Mouse (Mus musculus): ENCODE measurements around the gene Orai1. TPM values are rescaled to one million over a fixed set of nuclear protein-coding genes. Genes with fewer than 3 reads are reported as not detected.

Gene Orai1
- polyA plus RNA-seq, 1 experiment from 2014 or later = 20.1 TPM

- Histone ChIP-seq H3K4me2 (ENCODE audit: low read depth, low read length) (peak overlapping the region; percentile 34; the same call in 1 of the 2 replicates), H3K27me3 (replicated peaks; ENCODE audit: control insufficient read depth, insufficient read depth, low read length) (no peaks in the 10 kb centered on the region), H3K4me1 (ENCODE audit: control insufficient read depth, insufficient read depth, low read length) (peaks cover 14% of the 10 kb centered on the region; the same call in 1 of the 2 replicates), H3K9me3 (ENCODE audit: control insufficient read depth, low read length) (no peaks in the 10 kb centered on the region), H3K27ac (ENCODE audit: low read length) (no peak overlapping the region), H3K36me3 (ENCODE audit: control insufficient read depth, insufficient read depth, low read length) (no peaks in the 10 kb centered on the region), H3K4me3 (ENCODE audit: low read length) (no peak overlapping the region), H3K9ac (ENCODE audit: low read depth, low read length) (no peak overlapping the region)
- WGBS = 42% methylated on average over 2 of the region's 2 CpGs
- ATAC-seq = 0 out of 2 replicates have a peak, but pooled peaks have one; percentile 49
Measured at GRCm38 (mm10) chr5:122993811-122994210, 21.1 kb upstream of the Orai1 start.

GRCm38 (mm10) chr5:122994303-122994846, 20.5 kb upstream of the Orai1 start:
- Histone ChIP-seq H3K9me3 (ENCODE audit: control insufficient read depth, low read length) (no peaks in the 10 kb centered on the region), H3K9ac (ENCODE audit: low read depth, low read length) (no peak overlapping the region), H3K27me3 (replicated peaks; ENCODE audit: control insufficient read depth, insufficient read depth, low read length) (no peaks in the 10 kb centered on the region), H3K4me1 (ENCODE audit: control insufficient read depth, insufficient read depth, low read length) (peaks cover 14% of the 10 kb centered on the region; the same call in 1 of the 2 replicates), H3K27ac (ENCODE audit: low read length) (no peak overlapping the region), H3K4me3 (ENCODE audit: low read length) (peak overlapping the region; percentile 21), H3K36me3 (ENCODE audit: control insufficient read depth, insufficient read depth, low read length) (no peaks in the 10 kb centered on the region), H3K4me2 (ENCODE audit: low read depth, low read length) (peak overlapping the region; percentile 34)
- 7% methylated on average over 5 of the region's 5 CpGs for WGBS
- ATAC-seq = peak; percentile 94

- Histone ChIP-seq H3K4me3 (ENCODE audit: low read length) (no peak overlapping the region), H3K4me2 (ENCODE audit: low read depth, low read length) (no peak overlapping the region), H3K4me1 (ENCODE audit: control insufficient read depth, insufficient read depth, low read length) (peaks cover 13% of the 10 kb centered on the region; the same call in 1 of the 2 replicates), H3K36me3 (ENCODE audit: control insufficient read depth, insufficient read depth, low read length) (no peaks in the 10 kb centered on the region), H3K9me3 (ENCODE audit: control insufficient read depth, low read length) (no peaks in the 10 kb centered on the region), H3K27me3 (replicated peaks; ENCODE audit: control insufficient read depth, insufficient read depth, low read length) (no peaks in the 10 kb centered on the region), H3K27ac (ENCODE audit: low read length) (no peak overlapping the region), H3K9ac (ENCODE audit: low read depth, low read length) (no peak overlapping the region)
- 3% methylated on average over 1 of the region's 1 CpGs for WGBS
- no peak for ATAC-seq
Measured at GRCm38 (mm10) chr5:122994910-122995309, 20.0 kb upstream of the Orai1 start.

GRCm38 (mm10) chr5:122997205-122998204, 17.4 kb upstream of the Orai1 start:
- Histone ChIP-seq H3K9ac (ENCODE audit: low read depth, low read length) (no peak overlapping the region), H3K4me1 (ENCODE audit: control insufficient read depth, insufficient read depth, low read length) (0 out of 2 replicates have a peak, but pooled peaks cover 3% of the 10 kb centered on the region), H3K4me2 (ENCODE audit: low read depth, low read length) (no peak overlapping the region), H3K27ac (ENCODE audit: low read length) (no peak overlapping the region), H3K27me3 (replicated peaks; ENCODE audit: control insufficient read depth, insufficient read depth, low read length) (no peaks in the 10 kb centered on the region), H3K9me3 (ENCODE audit: control insufficient read depth, low read length) (no peaks in the 10 kb centered on the region), H3K4me3 (ENCODE audit: low read length) (no peak overlapping the region), H3K36me3 (ENCODE audit: control insufficient read depth, insufficient read depth, low read length) (no peaks in the 10 kb centered on the region)
- WGBS = 79% methylated on average over 18 of the region's 18 CpGs
- no peak for ATAC-seq

- WGBS = 71% methylated on average over 1 of the region's 1 CpGs
Measured at GRCm38 (mm10) chr5:123000901-123001300, 14.0 kb upstream of the Orai1 start.

GRCm38 (mm10) chr5:123005716-123006592, 8.9 kb upstream of the Orai1 start:
- WGBS = 51% methylated on average over 19 of the region's 19 CpGs
- no peaks in the 10 kb centered on the region for H3K36me3 ChIP-seq (ENCODE audit: control insufficient read depth, insufficient read depth, low read length)
- H3K4me1 ChIP-seq (ENCODE audit: control insufficient read depth, insufficient read depth, low read length) = 0 out of 2 replicates have a peak, but pooled peaks cover 2% of the 10 kb centered on the region
- no peak overlapping the region for H3K4me3 ChIP-seq (ENCODE audit: low read length)
- no peaks in the 10 kb centered on the region for H3K27me3 ChIP-seq (replicated peaks; ENCODE audit: control insufficient read depth, insufficient read depth, low read length)
- no peaks in the 10 kb centered on the region for H3K9me3 ChIP-seq (ENCODE audit: control insufficient read depth, low read length)
- ATAC-seq = no peak
- no peak overlapping the region for H3K9ac ChIP-seq (ENCODE audit: low read depth, low read length)
- no peak overlapping the region for H3K27ac ChIP-seq (ENCODE audit: low read length)
- H3K4me2 ChIP-seq (ENCODE audit: low read depth, low read length) = no peak overlapping the region

More at GRCm38 (mm10) chr5:123000901-123001300, 14.0 kb upstream of the Orai1 start:
- Histone ChIP-seq H3K4me3 (ENCODE audit: low read length) (no peak overlapping the region), H3K4me2 (ENCODE audit: low read depth, low read length) (no peak overlapping the region), H3K9me3 (ENCODE audit: control insufficient read depth, low read length) (no peaks in the 10 kb centered on the region), H3K9ac (ENCODE audit: low read depth, low read length) (no peak overlapping the region), H3K27ac (ENCODE audit: low read length) (no peak overlapping the region), H3K27me3 (replicated peaks; ENCODE audit: control insufficient read depth, insufficient read depth, low read length) (no peaks in the 10 kb centered on the region), H3K4me1 (ENCODE audit: control insufficient read depth, insufficient read depth, low read length) (no peaks in the 10 kb centered on the region), H3K36me3 (ENCODE audit: control insufficient read depth, insufficient read depth, low read length) (no peaks in the 10 kb centered on the region)
- ATAC-seq = no peak

GRCm38 (mm10) chr5:123008877-123009493, 5.9 kb upstream of the Orai1 start:
- no peaks in the 10 kb centered on the region for H3K9me3 ChIP-seq (ENCODE audit: control insufficient read depth, low read length)
- no peaks in the 10 kb centered on the region for H3K27me3 ChIP-seq (replicated peaks; ENCODE audit: control insufficient read depth, insufficient read depth, low read length)
- H3K4me2 ChIP-seq (ENCODE audit: low read depth, low read length) = no peak overlapping the region
- 64% methylated on average over 7 of the region's 7 CpGs for WGBS
- H3K9ac ChIP-seq (ENCODE audit: low read depth, low read length) = no peak overlapping the region
- no peak overlapping the region for H3K4me3 ChIP-seq (ENCODE audit: low read length)
- ATAC-seq = no peak
- H3K27ac ChIP-seq (ENCODE audit: low read length) = no peak overlapping the region
- no peaks in the 10 kb centered on the region for H3K36me3 ChIP-seq (ENCODE audit: control insufficient read depth, insufficient read depth, low read length)
- H3K4me1 ChIP-seq (ENCODE audit: control insufficient read depth, insufficient read depth, low read length) = peaks cover 6% of the 10 kb centered on the region

- peaks cover 12% of the 10 kb centered on the region for H3K4me1 ChIP-seq (ENCODE audit: control insufficient read depth, insufficient read depth, low read length)
- H3K9ac ChIP-seq (ENCODE audit: low read depth, low read length) = no peak overlapping the region
- H3K4me2 ChIP-seq (ENCODE audit: low read depth, low read length) = no peak overlapping the region
- WGBS = 41% methylated on average over 11 of the region's 11 CpGs
- H3K9me3 ChIP-seq (ENCODE audit: control insufficient read depth, low read length) = no peaks in the 10 kb centered on the region
- H3K4me3 ChIP-seq (ENCODE audit: low read length) = no peak overlapping the region
- H3K27ac ChIP-seq (ENCODE audit: low read length) = no peak overlapping the region
- no peak for ATAC-seq
- no peaks in the 10 kb centered on the region for H3K36me3 ChIP-seq (ENCODE audit: control insufficient read depth, insufficient read depth, low read length)
- no peaks in the 10 kb centered on the region for H3K27me3 ChIP-seq (replicated peaks; ENCODE audit: control insufficient read depth, insufficient read depth, low read length)
Measured at GRCm38 (mm10) chr5:123009873-123010272, 5.0 kb upstream of the Orai1 start.
